Mouse (Mus musculus): ENCODE measurements around the gene Slc5a8. TPM values are rescaled to one million over a fixed set of nuclear protein-coding genes. Genes with fewer than 3 reads are reported as not detected.

Slc5a8 gene
- polyA plus RNA-seq, 1 experiment, result 13.7 TPM

GRCm38 (mm10) chr10:88970951-88971725 lies 85.3 kb downstream of the Slc5a8 start:
- Histone ChIP-seq H3K27me3 (ENCODE audit: control insufficient read depth, insufficient read depth, low read length) (no peaks in the 10 kb centered on the region), H3K4me3 (ENCODE audit: low read depth, low read length) (no peak overlapping the region), H3K27ac (ENCODE audit: insufficient read depth, low read depth, low read length) (no peak overlapping the region), H3K36me3 (ENCODE audit: control insufficient read depth, insufficient read depth, low read length) (no peaks in the 10 kb centered on the region), H3K4me1 (ENCODE audit: control insufficient read depth, insufficient read depth, insufficient read length, low read length) (no peaks in the 10 kb centered on the region)
- TF ChIP-seq POLR2A (IDR thresholded peaks at IDR 0.05; ENCODE audit: low read depth, low read length), result no peak
- TF ChIP-seq CTCF (IDR thresholded peaks at IDR 0.05; ENCODE audit: extremely low read depth, insufficient read length, insufficient replicate concordance, low read depth, low read length), result no peak
- WGBS, result 62% methylated on average over 7 of the region's 7 CpGs

GRCm38 (mm10) chr10:88978932-88979331 lies 93.1 kb downstream of the Slc5a8 start:
- WGBS, result 75% methylated on average over 6 of the region's 6 CpGs
- Histone ChIP-seq H3K36me3 (ENCODE audit: control insufficient read depth, insufficient read depth, low read length) (no peaks in the 10 kb centered on the region), H3K27me3 (ENCODE audit: control insufficient read depth, insufficient read depth, low read length) (no peaks in the 10 kb centered on the region), H3K4me1 (ENCODE audit: control insufficient read depth, insufficient read depth, insufficient read length, low read length) (no peaks in the 10 kb centered on the region), H3K4me3 (ENCODE audit: low read depth, low read length) (no peak overlapping the region), H3K27ac (ENCODE audit: insufficient read depth, low read depth, low read length) (no peak overlapping the region)
- TF ChIP-seq POLR2A (IDR thresholded peaks at IDR 0.05; ENCODE audit: low read depth, low read length) (no peak), CTCF (IDR thresholded peaks at IDR 0.05; ENCODE audit: extremely low read depth, insufficient read length, insufficient replicate concordance, low read depth, low read length) (no peak)

Other genes with a start within 250 kb of the Slc5a8 start
- gene Spic, start 201.0 kb upstream of the Slc5a8 start, polyA plus RNA-seq (2012; rRNA removed), result not detected in 2 replicates
- 7.0 and 9.5 TPM in 2 replicates for gene Arl1, start 155.1 kb upstream of the Slc5a8 start, polyA plus RNA-seq (2012; rRNA removed)
- gene Utp20, start 59.2 kb upstream of the Slc5a8 start, polyA plus RNA-seq (2012; rRNA removed), result 0.60 and 1.2 TPM in 2 replicates

Data from small intestine, adult 2 months (tissue).